Mouse (Mus musculus) common myeloid progenitor, adult 5-6 weeks (primary cell): ENCODE measurements around the gene Cep128. TPM values are rescaled to one million over a fixed set of nuclear protein-coding genes. Genes with fewer than 3 reads are reported as not detected.
"Not testable (repeated sequence)": the region's sequence is repeated elsewhere in the genome, so short reads cannot be mapped to it uniquely, and the experiment has no call there.

ENCODE experiments used
- ATAC-seq: replicated peaks from 2 replicates; pipeline ENCODE4 v1.8.0; 2016; ENCODE audit warnings: low read depth, mild to moderate bottlenecking, moderate TSS enrichment, inconsistent platforms; ENCODE audit not compliant: poor library complexity, severe bottlenecking
- total RNA-seq: library from RNA; stranded (forward); fragments of 200-1000, 187-1606 nt; gene quantifications from 2 replicates; pipeline ENCODE4 v1.2.3, GENCODE M21; 2017

The Cep128 gene
- total RNA-seq, 1 experiment from 2014 or later = 75.1 TPM

DNA sequence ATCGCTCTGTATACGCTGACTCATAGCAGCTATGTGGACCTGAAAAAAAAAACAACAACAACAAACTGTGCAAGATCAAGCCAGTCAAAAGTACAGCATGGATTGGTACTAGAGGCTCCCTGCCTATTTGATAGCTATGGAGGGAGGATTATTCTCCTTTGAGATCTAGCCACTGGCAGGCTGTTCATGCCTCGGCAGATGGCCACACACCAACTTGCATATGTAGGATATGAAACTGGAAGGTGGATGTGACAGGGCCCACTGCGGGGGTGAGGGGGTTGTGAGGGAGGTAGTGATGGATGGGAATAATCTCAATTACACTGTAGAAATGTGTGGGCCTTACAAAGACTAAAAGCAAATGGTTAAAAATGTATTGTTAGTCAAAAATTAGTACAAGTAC, 386.7 kb downstream of the Cep128 start:
- ATAC-seq = no peak

DNA sequence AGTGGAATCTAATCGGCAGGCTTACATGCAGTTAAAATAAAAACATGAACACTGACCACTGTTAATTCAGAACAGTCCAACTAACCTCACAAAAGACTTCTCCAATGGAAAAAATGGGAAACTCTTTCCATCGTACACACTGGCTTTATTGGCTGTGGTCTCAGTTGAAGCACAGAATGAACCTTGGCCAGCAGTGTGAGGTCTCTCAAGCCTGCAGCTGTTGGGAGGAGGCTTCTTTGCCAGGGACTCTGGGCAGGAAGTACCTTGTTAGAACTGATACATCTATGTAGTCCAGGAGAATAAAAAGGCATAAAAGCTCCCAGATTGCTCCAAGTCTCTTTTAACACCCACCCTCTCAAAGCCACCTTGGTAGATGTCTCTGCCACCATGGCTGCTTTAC, 390.9 kb downstream of the Cep128 start:
- ATAC-seq = no peak

DNA sequence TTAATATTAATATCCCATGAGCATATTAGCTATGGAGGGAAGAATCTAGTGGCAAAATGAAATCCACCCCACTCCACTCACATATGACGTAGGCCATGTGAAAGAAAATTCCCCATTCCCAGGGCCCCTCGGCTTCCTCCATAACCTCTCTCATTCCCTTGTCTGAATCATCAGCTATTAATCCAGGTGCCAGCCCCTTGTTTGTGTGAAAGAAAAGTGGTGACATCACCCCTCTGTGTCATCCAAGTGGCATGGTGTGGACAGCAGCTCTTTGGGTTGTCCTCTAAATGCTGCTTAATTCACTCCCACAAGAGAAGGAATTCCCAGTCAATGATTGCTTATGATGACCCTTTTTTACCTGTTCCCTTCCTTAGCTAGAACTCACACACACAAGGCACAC, 396.4 kb downstream of the Cep128 start:
- ATAC-seq = no peak

DNA sequence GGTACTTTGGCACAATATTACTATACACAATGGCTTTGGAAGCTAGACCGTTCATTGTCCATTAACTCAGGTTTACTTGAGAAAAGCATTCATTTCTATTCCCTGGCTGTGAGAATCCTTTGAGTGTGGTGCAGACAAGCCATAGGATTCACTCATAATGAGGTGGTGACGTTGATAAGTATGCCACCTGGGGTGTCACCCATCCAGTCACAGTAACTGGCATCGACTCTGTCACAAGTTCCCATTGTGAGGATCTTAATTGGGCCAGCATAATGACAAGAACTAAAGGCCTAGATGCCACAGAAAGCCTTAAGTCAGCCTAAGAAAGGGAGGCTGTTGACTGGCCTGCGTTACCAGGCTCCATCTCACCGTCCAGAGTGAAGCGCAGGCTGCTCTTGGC, 396.9 kb downstream of the Cep128 start:
- no peak for ATAC-seq

DNA sequence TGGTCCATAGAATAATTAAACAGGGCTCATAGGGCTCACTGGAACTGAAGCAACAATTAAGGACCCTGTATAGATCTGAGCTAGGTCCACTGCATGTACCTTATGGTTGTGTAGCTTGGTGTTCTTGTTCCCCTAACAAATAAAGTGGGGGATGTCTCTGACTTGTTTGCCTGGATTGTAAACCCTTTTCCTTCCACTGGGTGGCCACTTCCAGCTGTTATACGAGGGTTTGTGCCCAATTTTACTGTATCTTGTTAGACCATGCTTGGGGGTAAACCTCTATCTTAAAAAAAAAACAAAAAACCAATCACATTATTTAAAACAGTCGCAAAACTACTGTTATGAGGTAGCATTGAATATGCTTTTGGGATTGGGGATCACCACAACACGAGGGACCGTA, 402.2 kb downstream of the Cep128 start:
- ATAC-seq = no peak

DNA sequence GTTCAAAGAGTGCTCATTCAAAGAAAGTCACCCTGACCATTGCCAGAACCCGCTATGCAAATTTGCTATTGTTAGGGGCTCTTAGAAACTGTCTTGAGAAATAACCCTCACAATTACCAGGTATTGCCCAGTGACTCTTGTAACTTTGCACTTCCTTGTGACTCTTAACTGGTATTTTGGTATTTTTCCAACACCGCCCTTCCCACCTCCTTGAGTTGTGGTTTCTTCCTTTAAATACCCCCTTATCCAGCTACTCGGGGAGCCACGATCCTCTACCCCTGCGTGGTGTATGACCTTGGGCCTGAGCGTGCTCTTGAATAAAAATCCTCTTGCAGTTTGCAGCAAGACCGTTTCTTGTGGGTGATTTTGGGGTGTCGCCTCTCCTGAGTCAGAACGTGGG, 407.8 kb downstream of the Cep128 start:
- not testable (repeated sequence) for ATAC-seq

DNA sequence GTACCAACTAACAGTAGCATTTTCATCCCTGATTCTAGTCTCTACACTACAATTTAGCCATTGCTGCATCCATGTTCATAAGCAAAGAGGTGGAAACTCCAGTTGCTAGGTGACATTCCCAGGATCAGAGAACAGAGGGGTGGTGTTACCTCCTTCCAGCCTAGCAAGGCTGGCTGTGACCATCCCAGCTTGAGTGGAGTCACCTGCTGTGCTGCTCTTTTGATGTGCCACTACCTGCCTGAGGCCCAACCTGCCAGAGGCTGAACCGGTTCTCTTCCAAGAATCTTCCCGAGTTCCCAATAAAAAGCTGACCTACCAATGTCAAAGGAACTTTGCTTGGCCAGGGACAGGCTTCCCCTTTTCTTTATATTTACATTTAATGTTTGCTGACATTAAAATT, 408.8 kb downstream of the Cep128 start:
- no peak for ATAC-seq

DNA sequence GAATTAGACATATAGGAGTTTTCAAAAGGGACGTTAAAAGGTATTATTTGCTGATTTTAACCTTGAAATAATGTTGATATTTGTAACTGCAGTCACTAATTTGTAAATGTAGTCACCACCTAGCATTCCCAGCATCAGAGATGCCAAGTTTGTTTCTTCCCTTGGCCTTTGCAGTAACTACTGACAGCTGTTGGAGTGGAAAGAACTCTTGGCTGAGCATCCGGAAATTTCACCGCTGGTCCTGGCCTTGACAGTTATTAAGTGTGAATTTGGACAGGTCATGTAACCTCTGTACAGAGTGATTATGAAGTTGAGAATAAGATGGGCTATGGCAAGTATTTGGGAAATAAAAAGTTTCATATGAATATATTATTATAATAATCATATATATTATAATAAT, 413.1 kb downstream of the Cep128 start:
- ATAC-seq = no peak

DNA sequence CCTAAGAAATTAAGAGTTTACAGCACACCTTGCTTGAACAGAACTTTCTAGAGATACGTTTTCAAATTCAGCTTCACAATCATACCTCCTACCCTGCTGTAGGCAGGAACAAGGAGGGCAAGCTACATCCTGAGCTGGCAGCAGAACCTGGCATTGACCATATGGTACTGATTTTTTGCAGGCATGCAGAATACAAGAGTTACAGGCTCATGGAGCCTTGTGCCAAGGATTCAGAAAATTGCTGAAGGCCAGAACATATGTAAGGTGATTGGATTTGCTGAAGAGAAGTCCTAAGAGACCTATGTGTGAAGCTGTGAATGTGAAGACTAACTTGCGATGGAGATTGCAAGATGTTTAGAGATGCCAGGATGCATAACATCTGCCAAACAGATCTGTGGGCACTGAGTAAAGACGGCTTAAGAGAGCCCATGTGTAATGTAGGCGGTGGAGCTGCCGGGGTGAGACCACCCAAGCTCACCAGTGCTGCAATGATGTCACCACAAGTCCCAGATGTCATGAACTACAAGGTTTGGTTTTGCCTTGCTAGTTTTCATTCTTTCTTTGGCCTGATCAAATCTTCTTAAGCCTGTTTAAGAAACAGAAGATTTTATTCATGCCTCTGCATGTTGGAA, 422.7 kb downstream of the Cep128 start:
- ATAC-seq = no peak

DNA sequence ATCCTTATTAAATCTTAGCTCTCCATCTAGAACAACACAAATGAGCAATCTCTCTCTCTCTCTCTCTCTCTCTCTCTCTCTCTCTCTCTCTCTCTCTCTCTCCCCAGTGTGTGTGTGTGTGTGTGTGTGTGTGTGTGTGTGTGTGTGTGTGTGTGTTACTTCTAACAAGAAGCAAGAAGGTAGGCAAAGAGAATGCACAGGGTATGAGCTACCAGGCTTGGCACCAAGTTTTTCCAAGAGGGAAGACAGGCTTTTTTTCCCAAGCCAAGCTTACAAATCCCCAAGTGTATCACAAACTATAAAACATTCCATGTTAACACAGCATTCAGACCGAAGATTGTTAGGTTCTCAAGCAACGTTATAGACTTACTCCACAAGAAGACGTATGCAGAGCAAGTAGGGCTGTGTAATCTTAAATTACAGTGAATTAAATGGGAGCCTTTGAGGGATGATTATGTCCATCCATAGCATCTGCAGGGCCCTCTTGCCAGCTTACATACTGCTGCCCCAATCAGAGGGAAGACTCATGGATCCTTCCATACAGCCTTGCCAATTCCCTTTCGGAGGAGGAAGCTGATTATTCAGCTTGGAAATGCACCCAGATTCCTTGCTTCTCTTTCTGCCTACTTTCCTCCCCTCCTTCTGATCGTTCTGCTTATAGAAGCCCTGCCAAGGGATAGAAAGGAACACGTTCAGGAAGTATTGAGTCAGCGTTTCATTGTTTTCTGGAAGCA, 429.3 kb downstream of the Cep128 start:
- no peak for ATAC-seq

Other genes starting within 250 kb of the Cep128 start
- not detected in 2 replicates for gene Tshr, start 154 bp upstream of the Cep128 start, total RNA-seq
- gene Gtf2a1, start 206.1 kb upstream of the Cep128 start, total RNA-seq = 35.4 and 44.0 TPM in 2 replicates